Mouse (Mus musculus): ENCODE data around the gene Syt14.

Gene Syt14

GRCm38 (mm10) chr1:192993491-192993890 is 42.1 kb downstream of the Syt14 start:
- DNase-seq (ENCODE audit: low read depth, low spot score), result no peak

- DNase-seq (ENCODE audit: low read depth, low spot score), result no peak
Observed at GRCm38 (mm10) chr1:192987203-192987602, 48.4 kb downstream of the Syt14 start.

- no peak for DNase-seq (ENCODE audit: low read depth, low spot score)
Observed at GRCm38 (mm10) chr1:192986481-192986880, 49.1 kb downstream of the Syt14 start.

- DNase-seq (ENCODE audit: low read depth, low spot score), result no peak
Observed at GRCm38 (mm10) chr1:192984333-192984732, 51.2 kb downstream of the Syt14 start.

- no peak for DNase-seq (ENCODE audit: low read depth, low spot score)
Observed at GRCm38 (mm10) chr1:192981658-192982057, 53.9 kb downstream of the Syt14 start.

- no peak for DNase-seq (ENCODE audit: low read depth, low spot score)
Observed at GRCm38 (mm10) chr1:192981120-192981519, 54.5 kb downstream of the Syt14 start.

- DNase-seq (ENCODE audit: low read depth, low spot score), result no peak
Observed at GRCm38 (mm10) chr1:192962323-192962722, 73.3 kb downstream of the Syt14 start.

- DNase-seq (ENCODE audit: low read depth, low spot score), result no peak
Observed at GRCm38 (mm10) chr1:192947839-192948173, 87.8 kb downstream of the Syt14 start.

- no peak for DNase-seq (ENCODE audit: low read depth, low spot score)
Observed at GRCm38 (mm10) chr1:192947170-192947838, 88.3 kb downstream of the Syt14 start.

GRCm38 (mm10) chr1:192939033-192939432 is 96.5 kb downstream of the Syt14 start:
- no peak for DNase-seq (ENCODE audit: low read depth, low spot score)

GRCm38 (mm10) chr1:192937956-192938355 is 97.6 kb downstream of the Syt14 start:
- DNase-seq (ENCODE audit: low read depth, low spot score), result no peak

GRCm38 (mm10) chr1:192931797-192932196 is 103.8 kb downstream of the Syt14 start:
- no peak for DNase-seq (ENCODE audit: low read depth, low spot score)

GRCm38 (mm10) chr1:192912101-192912728 is 123.4 kb downstream of the Syt14 start:
- DNase-seq (ENCODE audit: low read depth, low spot score), result no peak

GRCm38 (mm10) chr1:192901516-192901915 is 134.1 kb downstream of the Syt14 start:
- DNase-seq (ENCODE audit: low read depth, low spot score), result no peak

- DNase-seq (ENCODE audit: low read depth, low spot score), result no peak
Observed at GRCm38 (mm10) chr1:192900913-192901312, 134.7 kb downstream of the Syt14 start.

GRCm38 (mm10) chr1:192898742-192899141 is 136.8 kb downstream of the Syt14 start:
- no peak for DNase-seq (ENCODE audit: low read depth, low spot score)

- DNase-seq (ENCODE audit: low read depth, low spot score), result no peak
Observed at GRCm38 (mm10) chr1:192897218-192897617, 138.4 kb downstream of the Syt14 start.

- DNase-seq (ENCODE audit: low read depth, low spot score), result no peak
Observed at GRCm38 (mm10) chr1:192896076-192896475, 139.5 kb downstream of the Syt14 start.

GRCm38 (mm10) chr1:192890716-192891115 is 144.9 kb downstream of the Syt14 start:
- no peak for DNase-seq (ENCODE audit: low read depth, low spot score)

- DNase-seq (ENCODE audit: low read depth, low spot score), result no peak
Observed at GRCm38 (mm10) chr1:192882617-192883295, 152.8 kb downstream of the Syt14 start.

- DNase-seq (ENCODE audit: low read depth, low spot score), result no peak
Observed at GRCm38 (mm10) chr1:192880130-192880529, 155.4 kb downstream of the Syt14 start.

GRCm38 (mm10) chr1:192879086-192879580 is 156.4 kb downstream of the Syt14 start:
- no peak for DNase-seq (ENCODE audit: low read depth, low spot score)

GRCm38 (mm10) chr1:192872841-192873240 is 162.7 kb downstream of the Syt14 start:
- DNase-seq (ENCODE audit: low read depth, low spot score), result no peak
